Mouse (Mus musculus) gastrocnemius, adult 2 months (tissue): ENCODE data around the gene Tex13a. TPM values are rescaled to one million over a fixed set of nuclear protein-coding genes. Genes with fewer than 3 reads are reported as not detected.

ENCODE experiments used
- DNase-seq: peaks from one replicate; pipeline ENCODE4 v3.0.0; 2022
- H3K27ac ChIP-seq: fragments of 200-600 bp; 2 replicates; pipeline ENCODE4 v1.8.1; 2022; ENCODE audit warnings: mild to moderate bottlenecking
- H3K4me3 ChIP-seq: fragments of 200-600 bp; 2 replicates; pipeline ENCODE4 v1.8.1; 2022; ENCODE audit warnings: mild to moderate bottlenecking, moderate library complexity
- CTCF ChIP-seq: fragments of 200-600 bp; IDR thresholded peaks from 2 replicates; pipeline ENCODE4 v1.8.1; 2022; ENCODE audit warnings: antibody characterized with exemption, mild to moderate bottlenecking, moderate library complexity
- intact Hi-C: fragments of 180-260 bp; cut with DNase I; formaldehyde crosslinking; loops from one replicate; pipeline ENCODE4 v1.15.1; 2025
- long read RNA-seq, 2 experiments: library from polyadenylated mRNA; stranded (forward); transcript quantifications; one replicate each; pipeline ENCODE4 v2.0.0; 2021
- total RNA-seq, 2 experiments: library from RNA; stranded (reverse); gene quantifications; 2 replicates each; pipeline ENCODE4 v1.2.3; 2021

Tex13a gene
- not detected for total RNA-seq
- long read RNA-seq, experiment 1, result 0 reads
- long read RNA-seq, experiment 2, result 0 reads

GRCm38 (mm10) chrX:138209480-138209879 is at the start of gene Tex13a:
Tex13a (minus strand) TSS chrX:138209580.
- no peak for DNase-seq
- intact Hi-C loops, result no loop called here
- H3K27ac ChIP-seq, result no peak within 1 kb of the TSS
- no peak for TF ChIP-seq CTCF
- H3K4me3 ChIP-seq, result no peak within 1 kb of the TSS

- intact Hi-C loops, result no loop called here
- Histone ChIP-seq H3K27ac (no peak overlapping the region), H3K4me3 (no peak overlapping the region)
- DNase-seq, result no peak
- no peak for TF ChIP-seq CTCF
Measured at GRCm38 (mm10) chrX:138234626-138235025, 25.2 kb upstream of the Tex13a start.

- Histone ChIP-seq H3K4me3 (no peak overlapping the region), H3K27ac (no peak overlapping the region)
- no peak for DNase-seq
- intact Hi-C loops, result no loop called here
- peak; percentile 57 for TF ChIP-seq CTCF
Measured at GRCm38 (mm10) chrX:138170146-138170545, 39.2 kb downstream of the Tex13a start.
